Mouse (Mus musculus): ENCODE results near the gene Sesn3.
"Not testable (repeated sequence)": the region's sequence is repeated elsewhere in the genome, so short reads cannot be mapped to it uniquely, and the experiment has no call there.

Sesn3 gene

DNA sequence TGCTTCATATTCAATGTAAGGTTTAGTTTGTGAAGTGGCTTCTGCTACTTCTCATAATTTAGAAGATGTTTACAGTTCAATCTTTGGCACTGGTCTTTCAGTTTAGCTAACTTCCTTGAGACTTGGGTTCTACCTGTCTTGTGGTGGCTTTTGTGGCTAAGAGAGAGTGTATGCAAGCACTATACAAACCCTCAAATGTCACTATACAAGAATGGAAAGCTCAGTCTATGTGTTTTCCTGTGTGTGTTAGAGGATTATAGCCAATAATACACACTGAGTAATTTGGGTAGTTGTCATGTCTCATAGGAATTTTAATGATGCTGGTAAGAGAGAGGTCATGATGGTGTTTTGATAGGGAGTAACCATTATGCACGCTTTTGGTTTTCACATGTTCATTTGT, 5.8 kb downstream of the Sesn3 start:
- DNase-seq (ENCODE audit: low spot score): no peak

DNA sequence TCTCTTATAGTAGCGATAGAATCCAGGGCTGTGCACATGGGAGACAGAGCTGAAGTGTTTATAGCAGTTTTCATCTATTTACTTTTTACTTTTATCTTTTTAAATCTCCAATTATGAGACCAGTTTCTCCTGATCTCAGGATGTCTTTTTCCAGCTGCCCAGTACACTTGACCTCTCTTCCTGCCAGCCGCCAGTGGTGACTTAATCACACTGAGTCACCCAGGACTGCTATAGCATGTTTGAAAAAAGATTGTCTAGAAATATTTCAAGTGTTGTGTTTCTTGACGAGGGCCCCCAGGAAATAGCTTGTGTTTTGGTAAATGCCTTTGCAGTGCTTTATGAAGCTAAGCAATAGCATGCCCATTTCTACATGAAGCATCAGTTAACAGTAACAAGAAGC, 10.2 kb downstream of the Sesn3 start:
- DNase-seq (ENCODE audit: low spot score): no peak

DNA sequence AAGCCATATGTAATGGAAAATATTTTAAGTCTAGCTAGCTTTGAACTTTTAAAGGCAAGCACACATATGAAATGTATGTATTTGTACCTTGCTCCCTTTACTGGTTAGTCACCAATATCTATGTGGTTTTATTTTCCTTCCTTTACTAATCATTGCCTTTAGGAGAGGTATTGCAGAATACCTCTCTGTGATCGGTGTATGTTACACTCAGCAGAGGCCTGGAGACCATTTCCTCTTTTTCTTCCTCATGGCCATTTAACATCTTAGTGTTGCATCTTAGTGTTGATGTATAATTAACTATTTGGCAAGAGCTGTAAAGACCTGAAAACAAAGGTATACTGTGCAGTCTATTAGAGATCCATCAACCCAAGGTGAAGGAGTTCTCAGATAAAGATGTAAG, 12.4 kb downstream of the Sesn3 start:
- no peak for DNase-seq (ENCODE audit: low spot score)

DNA sequence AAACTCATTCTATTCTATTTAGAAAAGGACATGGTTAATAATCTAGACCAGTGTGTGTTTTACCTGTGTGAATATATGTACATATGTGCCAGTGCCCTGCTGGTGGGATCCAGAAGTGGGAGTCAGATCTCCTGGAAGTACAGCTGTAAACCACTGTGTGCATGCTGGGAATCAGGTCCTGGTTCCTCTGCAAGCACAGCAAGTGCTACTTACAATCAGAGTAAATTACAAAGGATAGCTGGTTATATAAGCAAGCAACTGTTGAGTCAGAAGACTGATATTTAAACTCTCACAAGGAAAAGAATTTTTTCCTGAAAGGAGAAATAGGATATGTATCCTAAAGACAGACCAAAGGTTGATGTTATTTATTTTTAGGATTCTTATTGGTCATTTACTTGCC, 13.6 kb downstream of the Sesn3 start:
- DNase-seq (ENCODE audit: low spot score): no peak

DNA sequence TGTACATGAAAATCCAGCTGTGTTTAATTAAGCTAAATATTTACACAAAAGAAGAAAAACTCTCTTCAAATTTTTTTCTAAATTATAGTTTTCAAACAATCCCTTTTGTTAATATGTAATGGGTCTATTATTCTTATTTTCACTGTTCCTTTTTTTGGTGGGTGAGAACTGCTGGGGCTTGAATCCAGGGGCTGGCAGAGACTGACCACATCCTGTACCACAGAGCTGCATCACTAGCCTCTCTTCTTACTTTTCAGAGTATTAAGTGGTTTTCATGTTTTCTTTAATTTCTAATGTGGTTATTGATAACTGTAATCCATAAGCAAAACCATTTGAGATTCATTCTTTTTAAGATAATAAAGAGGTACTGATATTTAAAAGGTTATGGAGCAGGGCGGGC, 19.0 kb downstream of the Sesn3 start:
- no peak for DNase-seq (ENCODE audit: low spot score)

DNA sequence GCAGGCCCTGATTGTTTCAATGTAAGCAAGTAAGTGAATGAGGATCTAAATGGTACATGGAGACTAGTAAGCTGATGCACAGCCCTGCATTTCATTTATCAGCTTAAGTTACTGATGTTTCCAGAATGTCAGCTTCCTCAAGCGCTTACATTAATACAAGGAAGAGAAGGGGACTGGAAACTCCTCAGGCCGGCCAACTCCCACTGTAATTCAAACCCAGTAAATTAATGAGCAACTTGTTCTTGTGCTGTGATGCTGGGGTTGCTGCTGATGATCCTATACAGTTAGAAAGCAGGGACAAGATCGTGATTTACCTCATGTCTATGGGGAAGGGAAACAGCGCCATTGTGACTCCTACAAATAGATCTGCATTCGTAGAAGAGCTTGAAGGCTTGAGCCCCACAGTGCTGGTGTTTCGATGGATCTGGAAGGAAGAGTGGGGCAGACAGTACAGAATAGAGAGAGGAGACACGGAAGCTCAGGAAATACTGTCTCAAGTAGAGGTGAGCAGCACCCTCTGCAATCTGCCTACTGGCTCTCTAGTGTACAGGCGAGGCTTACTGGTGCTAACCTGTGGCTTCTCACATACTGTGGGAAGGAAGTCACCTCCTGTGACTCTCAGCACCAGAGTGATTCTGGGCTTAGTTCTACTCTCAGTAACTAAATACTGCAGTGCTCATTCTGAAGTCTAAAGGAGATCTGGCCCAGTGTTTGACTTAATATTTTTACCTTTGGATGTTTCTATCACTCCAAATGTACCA, 21.0 kb downstream of the Sesn3 start:
- no peak for DNase-seq (ENCODE audit: low spot score)

DNA sequence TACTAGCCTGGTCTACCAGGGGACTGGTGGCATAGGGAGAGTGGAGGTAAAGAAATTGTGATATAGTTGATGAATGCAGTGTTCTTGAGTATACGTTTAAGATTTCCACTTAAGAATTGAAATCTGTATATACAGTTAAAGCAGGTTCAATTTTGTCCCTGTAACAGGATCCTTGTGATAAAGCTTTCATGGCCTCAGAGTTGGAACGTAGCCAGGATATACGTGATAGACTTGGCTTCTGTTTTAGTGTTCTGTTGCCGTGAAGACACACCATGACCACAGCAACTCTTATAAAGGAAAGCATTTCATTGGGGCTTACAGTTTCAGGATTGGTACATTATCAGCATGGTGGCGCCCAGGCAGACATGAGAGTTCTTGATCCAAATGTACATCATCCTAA, 22.3 kb downstream of the Sesn3 start:
- no peak for DNase-seq (ENCODE audit: low spot score)

DNA sequence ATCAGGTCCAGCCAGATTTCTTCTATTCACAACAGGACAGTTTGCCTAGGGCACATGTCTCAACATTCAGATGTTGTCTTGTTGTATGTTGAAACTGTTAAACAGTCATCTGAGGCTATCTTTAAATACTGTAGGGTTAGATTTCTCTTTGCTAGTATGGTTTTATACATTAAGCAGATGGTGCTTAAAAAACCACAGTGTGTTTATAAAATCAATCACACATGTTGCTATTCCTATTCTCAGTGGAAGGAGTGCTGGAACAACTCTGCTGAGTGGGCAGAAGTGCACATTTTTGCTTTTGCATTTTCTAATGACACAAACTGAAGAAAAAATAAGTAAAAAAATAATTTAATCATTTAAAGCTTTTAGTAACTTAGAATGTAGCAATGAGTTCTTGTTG, 25.0 kb downstream of the Sesn3 start:
- no peak for DNase-seq (ENCODE audit: low spot score)

DNA sequence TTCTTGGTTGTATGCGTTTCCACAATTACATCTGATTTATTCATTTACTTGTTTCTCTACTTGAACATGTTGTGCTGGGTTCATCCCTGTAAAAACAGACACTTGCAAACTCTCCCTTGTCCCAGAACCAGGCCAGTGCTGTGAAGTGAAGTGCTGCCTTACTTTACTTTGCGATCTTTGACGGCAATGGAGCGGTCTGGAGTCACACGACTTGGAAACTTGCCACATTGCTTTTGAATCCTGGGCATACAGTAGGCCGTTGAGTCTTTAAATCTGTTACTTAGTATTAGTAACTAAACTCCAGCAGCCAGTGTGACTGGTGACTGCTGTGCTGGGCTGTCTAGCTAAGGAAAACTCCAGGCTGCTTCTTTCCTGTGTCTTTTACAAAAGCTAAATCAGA, 25.9 kb downstream of the Sesn3 start:
- DNase-seq (ENCODE audit: low spot score): no peak

DNA sequence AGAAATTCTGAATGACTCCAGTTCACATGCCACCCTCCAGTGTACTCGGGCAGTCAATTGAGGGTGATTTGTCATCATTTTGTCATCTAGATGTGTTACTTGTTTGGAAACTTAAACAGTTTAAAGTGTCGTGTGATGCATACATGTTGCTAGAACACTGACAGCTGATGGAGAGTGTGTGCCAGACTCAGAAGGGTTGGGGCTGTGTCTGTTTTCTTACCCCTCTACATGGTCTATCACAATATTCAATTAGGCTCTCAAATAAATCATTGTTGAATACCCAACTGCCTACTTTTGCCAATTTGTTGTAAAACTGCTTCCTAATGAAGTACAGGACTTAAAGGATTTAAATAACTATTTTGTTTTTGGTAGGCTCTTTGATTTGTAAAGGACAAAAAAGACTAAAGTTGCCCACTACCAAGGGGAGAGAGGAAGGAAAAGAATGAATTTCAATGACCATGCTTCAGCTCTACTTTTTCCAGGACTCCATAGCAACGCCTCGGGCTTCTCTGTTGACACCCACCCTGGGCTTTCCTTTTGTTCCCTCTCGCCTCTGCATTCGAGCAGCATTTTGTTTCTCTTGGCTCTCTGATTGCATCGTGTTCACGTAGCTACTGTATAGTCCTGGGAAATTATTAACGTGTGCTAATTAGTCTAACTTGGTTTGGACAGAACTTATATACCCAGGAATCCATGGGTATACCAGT, 29.5 kb downstream of the Sesn3 start:
- DNase-seq (ENCODE audit: low spot score): no peak

DNA sequence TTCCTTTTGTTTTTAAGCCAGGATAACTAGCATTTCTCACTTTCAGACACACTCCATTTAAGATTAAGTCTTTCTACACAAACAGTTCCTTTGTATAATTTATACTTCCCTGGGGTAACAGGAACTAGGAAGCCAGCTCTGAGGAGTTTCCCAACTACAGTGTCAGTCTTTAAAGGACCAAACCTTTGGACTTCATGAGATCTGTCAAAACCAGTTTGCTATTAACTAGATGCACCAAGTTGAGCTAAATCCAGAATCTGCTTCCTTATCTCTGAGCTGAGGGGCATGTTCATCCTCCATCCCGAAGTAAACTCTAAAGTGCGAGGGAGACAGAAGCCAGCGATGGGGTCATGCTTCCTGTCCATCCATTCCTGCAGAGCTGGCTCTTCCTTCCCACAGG, 32.5 kb downstream of the Sesn3 start:
- no peak for DNase-seq (ENCODE audit: low spot score)

DNA sequence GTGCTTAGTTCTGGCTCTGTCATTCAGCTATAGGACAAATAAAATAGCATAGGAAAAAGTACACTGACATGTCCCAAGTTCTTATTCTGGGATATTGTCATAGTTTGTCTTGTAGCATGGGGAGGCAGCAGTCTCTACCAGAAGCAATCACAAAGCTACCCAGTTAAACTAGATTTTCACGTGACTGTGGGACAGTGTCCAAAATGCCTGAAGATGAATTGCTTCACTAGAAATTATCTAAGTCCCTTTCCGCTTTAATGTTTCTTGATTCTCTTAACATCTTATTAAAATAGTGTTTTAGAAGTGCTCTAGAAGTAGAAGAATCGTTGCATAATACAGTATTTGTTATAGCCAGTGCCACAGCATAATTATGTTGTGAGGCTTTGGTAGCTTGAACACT, 39.1 kb downstream of the Sesn3 start:
- no peak for DNase-seq (ENCODE audit: low spot score)

DNA sequence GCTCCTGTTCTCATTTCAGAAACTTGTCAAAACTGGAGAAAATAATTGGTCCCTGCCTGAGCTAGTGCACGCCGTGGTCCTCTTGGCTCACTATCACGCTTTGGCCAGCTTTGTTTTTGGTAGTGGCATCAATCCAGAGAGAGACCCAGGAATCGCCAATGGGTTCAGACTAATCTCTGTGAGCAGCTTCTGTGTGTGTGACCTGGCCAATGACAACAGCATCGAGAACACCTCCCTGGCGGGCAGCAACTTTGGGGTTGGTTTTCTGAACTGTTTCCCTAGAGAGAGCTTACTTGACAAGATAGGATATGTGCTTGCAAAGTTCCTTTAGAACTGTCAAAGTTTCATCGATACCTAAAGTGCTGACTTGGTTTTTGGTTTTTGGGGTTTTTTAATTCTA, 39.6 kb downstream of the Sesn3 start:
- DNase-seq (ENCODE audit: low spot score): no peak

DNA sequence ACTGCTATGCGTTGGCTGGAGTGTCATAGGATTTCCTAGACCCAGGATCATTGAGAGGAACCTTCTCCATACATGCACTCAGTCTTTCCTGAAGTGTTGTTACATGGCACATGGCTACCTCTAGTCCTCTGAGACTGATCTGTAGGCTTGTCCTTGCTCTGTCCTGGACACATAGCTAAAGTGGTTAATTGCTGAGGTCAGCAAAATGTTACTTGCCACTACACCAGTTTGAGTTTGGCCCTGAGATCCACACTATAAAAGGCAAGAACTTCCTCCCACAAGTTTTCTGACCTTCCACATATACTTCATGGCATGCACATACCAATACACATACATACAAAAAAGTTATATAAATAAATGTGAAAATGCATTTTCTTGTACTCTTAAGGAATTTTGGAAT, 41.8 kb downstream of the Sesn3 start:
- DNase-seq (ENCODE audit: low spot score): no peak

DNA sequence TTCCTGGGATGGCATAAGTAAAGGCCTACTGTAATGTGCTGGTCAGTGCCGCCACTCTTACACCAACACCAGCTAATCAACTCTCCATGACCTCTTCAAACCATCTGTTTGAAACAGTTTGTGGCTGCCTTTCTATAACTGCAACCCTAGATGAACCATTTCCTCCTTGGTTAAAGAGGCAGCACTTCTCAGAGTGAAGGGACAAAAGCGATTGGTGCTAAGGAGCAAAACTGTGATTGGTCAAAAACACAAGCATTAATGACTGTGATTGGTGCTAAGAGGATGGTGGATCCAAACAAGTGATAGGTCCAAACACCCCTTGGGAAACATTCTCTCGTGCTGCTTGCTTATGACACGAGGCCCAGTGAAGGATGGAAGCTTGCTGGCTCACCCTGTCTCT, 61.0 kb downstream of the Sesn3 start:
- DNase-seq (ENCODE audit: low spot score): no peak

DNA sequence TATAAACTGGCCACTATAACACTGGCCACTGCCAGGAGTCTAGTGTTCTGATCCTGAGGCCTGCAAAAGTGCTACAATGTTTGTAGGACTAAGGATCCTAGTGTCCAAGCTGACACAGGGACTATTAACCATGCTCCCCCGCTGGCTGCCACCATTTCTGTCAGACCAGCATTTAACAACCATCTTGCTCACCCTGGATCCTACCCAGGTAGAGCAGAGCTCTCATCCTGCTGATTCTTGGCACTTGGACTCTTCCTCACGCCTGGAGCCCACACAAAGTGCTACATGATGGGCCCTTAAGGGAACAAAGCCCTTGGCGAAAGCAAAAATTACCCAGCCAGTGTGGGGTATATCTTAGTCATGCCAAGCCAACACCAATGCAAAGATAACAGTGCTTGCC, 62.0 kb downstream of the Sesn3 start:
- no peak for DNase-seq (ENCODE audit: low spot score)

DNA sequence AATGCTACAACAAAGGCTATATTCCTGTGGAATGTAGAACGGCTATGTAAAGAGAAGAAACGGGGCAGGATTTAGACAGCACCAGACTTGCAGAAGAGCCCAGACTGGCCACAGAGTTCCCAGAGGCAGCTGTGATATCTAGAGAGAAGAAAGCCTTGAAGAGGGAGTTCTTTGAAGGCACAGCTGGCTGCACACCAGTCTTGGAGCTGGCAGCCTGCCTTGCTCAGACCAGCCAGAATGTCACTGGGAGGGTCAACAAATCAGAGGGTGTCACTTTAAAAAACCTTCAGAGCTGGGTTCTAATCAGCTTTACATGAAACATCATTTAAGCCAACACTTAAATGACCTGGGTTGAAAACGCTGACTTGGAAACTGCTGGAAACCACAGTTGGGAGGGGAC, 63.8 kb downstream of the Sesn3 start:
- DNase-seq (ENCODE audit: low spot score): no peak

DNA sequence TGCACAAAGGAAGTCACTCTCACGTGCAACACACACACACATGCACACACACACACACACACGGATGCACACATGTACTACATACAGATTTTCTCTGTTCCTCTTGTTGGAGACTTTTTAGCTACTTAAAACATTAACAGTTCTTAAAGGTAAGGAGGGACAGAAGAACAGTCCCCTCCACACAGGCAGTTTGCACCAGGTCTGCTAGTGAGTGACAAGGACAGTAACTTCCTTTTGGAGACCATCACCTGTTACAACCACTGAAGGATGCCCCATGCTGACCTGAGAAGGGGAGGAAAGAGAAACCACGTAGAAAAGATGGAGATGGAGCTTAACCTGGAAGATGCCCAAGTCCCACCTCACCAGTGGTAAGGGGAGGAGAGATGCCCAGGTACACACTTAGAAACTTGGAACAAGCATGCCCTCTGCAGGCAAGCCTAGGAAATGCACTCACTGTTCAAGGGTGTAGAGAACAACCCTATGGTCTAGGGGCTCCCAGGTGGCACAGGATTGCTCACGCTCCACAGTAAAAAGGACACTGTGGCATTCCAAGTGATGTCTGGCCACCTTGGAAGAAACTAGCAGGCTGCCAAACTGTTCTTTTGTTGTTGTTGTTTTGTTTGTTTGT, 67.3 kb downstream of the Sesn3 start:
- DNase-seq (ENCODE audit: low spot score): no peak

DNA sequence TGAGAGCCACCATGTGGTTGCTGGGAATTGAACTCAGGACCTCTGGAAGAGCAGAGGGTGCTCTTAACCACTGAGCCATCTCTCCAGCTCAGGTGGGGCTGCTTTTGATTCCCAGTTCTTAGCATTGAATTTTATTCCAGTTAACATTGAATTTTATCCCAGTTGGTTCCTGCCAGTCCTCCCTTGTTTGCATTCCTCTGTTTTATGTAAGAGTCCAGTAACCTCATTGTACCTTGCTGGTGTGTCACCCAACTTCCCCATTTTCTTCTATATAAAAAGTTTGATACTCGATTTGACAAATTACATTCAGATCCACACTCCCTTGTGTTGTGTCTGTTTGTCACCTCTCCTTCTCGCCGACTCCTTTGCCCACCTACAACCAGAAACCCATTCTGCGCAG, 71.0 kb downstream of the Sesn3 start:
- DNase-seq (ENCODE audit: low spot score): not testable (repeated sequence)

DNA sequence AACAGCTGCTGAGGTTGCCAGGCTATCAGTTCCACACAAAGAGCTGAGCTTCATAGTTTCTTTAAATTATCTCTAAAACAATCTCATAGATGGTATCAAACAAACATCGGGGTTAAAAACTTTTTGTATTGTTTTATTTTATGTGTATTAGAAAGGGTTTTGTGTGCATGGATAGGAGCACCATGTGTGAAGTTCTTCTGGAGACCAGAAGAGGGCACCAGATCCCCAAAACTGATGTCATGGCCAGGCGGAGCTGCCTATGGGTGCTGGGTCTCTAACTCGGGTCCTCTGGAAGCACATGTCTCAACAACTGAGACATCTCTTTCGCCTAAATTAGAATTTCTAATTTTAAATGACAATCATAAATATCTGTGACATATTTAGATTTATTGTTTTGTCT, 73.5 kb downstream of the Sesn3 start:
- DNase-seq (ENCODE audit: low spot score): no peak

DNA sequence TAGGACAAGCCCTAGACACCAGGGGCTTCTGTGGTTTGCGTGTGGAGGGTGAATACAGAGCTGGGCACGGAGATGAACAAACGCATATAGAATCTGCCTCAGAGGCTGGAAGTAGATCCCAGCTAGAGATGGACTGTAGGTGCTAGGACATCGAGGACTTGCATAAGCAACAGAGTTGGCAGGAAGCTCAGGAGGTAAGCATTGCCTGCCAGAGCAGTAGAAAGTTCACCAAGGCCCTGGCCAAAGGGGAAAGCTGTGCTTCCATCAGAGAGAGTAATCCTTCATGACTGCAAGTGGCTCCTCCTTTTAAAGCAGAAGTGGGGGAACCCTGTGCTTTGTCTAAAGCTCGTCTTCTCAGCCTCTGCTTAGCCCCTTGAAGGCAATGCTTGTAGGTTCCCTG, 74.5 kb downstream of the Sesn3 start:
- DNase-seq (ENCODE audit: low spot score): no peak

DNA sequence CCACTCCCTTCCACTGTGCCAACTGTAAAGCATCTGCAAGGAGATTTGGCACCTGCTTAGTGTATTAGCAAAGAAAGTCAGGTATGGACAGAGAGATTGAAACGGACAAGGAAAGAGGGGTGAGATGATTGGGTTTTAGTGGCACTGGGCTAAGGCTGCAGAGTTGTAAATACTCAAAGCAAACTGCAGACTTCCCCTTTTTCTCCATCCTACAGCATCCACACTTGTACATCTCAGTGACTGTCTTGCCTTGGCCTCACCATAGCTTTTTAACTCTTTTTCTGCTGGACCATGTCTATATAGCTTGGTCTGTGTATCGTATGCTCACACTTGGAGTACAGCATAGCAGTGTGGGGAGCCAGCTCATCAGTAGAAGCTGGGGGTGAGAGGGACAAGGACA, 75.9 kb downstream of the Sesn3 start:
- DNase-seq (ENCODE audit: low spot score): no peak

DNA sequence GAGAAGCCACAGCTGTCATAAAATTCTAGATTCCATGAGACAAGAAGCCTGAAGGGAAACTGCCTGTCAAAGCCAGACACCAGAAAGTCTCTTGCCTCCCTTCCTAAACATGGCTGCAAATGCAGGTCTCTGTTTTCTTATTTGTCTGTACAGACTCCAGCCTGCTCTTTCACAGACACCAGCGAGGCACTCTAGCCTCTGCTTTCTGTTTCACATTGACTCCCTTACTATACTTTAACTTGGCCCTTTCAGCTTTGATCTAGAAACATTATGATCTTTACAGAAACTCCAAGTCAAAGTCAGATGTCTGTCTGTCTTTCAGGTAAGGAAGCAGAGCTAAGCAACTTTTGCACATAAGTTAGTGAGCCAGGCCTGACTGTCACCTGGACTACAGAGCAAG, 77.5 kb downstream of the Sesn3 start:
- no peak for DNase-seq (ENCODE audit: low spot score)

DNA sequence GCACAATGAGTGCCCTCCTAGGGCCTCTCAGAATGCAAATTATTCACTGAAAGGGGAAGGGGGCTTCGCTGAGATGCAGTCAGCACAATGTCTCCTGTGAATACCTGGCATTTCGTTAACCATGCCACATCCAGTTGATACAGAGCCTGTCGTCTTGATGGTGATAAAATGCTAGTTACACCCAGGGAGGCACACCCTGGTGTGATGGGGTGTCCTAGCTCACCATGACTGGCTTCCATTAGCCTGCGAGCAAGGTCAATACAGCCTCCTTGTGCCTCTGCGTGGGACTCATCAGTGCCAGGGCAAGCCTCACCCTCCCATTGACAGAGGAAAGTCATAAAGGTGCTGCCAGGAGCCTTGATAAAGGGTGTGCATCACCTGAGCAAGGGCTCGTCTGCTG, 80.0 kb downstream of the Sesn3 start:
- DNase-seq (ENCODE audit: low spot score): no peak

Data from urinary bladder, postnatal 10 days (tissue).